Mouse (Mus musculus) kidney, adult 9 months (tissue): ENCODE results near the gene Rgp1.
A peak's percentile ranks its signal among the peaks of the same experiment; 100 is the strongest.

Source experiments
- DNase-seq: peaks from one replicate; pipeline ENCODE4 v3.0.0; 2022

Gene Rgp1

DNA sequence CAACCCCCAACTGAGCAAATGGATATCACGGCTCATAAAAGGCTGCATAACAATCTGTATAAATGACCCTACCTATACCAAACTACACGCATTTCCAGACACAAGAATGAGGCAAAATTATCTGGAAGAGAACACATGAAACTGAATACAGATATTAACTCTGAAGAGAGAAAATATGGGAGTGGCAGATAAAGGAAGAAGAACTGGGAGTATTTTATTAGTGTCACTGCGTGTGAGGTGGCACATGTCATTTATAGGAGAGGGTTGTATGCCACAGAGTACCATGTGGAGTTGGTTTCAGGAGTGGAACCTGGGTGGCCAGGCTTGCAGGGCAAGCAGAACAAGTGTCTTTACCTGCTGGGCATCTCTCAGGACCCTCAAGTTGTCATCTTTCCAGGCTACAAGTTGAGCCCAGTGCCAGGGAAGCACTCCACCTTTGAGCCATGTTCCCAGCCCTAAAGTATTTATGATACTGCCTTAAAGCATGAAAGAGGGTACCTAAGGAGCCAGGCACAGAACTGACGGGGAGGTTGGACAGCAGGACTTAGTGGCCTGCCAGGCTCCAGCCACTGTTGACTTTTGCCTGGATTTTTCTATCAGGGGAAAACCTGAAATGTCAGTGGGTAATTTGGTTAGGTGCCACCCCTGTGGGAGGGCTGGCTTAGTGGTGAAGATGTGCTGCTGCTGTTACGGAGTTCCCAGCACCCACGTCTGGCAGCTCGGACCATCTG lies 20.3 kb downstream of the Rgp1 start:
- DNase-seq = no peak

DNA sequence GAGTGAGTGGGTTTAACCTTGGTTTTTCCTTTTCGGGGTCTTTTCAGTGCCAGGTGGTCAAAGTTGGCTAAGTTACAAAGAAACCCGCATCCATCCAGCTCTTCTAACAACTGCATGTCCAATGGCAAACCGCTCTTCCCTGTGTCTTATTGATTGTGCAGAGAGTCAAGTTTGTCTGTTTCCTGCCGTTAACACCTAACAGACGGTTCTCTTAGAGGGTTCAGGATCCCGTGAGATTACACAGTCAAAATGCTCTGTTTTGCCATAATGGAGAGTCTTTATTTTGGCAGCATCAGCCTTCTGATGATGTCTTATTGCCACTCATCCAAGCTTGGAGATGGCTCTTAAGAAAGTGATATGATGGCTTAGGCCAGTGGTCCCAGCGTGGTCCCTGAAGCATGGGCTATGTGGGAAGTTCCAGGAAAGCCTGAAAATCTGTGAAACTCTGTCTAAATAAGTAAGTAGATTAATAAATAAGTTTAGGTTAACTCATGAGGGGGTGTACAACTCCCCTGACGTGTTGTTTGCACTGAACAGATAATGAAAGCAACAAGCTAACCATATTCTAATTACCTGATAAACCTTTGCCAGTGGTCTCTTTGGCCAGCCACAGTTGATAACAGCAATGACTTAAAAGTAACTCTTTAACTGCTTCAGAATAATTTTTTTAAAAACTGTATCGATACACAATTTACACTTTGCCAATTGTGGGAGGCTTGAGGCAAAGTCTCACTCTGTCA lies 21.9 kb downstream of the Rgp1 start:
- DNase-seq = no peak

DNA sequence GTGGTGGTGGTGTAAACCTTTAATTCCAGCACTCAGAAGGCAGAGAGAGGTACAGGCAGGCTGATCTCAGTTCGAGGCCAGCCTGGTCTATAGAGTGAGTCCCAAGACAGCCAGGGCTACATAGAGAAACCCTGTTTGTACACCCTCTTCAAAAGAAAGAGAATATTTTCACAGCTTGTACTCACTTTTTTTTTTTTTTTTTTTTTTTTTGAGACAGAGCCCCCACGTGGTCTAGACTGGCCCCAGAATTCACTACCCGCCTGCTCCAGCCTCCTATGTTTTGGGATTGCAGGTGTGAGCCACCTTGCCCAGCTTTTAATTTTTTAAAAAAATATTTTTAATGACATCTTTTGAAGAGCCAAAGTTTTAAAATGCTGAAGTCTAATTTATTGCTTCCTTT lies 25.6 kb downstream of the Rgp1 start:
- no peak for DNase-seq

DNA sequence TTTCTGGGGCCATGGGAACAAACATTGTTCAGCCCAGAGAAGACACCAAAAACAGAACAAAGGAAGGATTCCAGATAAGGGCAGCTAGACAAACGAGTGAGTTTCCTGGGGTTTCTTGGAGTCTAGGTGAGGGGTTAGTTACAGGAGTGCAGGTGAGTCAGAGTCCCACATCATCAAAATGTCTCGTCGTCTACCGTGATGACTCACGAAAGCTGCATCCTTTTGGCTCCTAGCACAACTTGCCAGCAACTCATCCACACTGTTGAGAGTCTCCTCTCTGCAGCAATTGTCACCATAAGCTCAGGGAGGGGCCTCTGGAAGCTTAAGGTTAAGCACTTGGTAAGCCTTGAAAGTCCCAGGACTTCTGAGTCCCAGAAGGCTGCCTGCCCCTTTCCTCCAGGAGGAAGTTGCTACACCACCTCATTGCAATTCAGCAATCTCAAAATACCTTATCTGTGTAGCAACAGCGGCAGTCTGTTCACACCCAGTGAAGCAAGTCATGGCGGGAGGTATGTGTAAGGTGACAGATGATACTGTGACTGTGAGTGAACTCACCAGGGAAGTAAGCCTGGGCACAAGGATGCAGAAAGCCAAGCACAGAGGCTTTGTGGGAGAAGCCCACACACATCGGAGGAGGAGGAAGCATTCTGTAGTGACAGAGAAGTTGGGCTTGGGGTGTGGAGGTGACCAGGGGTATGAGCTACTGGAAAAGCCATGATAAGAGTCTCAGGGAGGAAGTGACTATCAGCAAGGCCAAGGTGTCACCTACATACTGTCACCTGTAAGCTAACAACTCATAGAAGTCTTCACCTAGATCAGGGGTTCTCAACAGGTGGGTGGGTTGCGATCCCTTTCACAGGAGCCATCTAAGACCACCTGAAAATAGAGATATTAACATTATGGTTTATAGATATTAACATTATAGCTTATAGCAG lies 26.5 kb downstream of the Rgp1 start:
- DNase-seq = no peak

DNA sequence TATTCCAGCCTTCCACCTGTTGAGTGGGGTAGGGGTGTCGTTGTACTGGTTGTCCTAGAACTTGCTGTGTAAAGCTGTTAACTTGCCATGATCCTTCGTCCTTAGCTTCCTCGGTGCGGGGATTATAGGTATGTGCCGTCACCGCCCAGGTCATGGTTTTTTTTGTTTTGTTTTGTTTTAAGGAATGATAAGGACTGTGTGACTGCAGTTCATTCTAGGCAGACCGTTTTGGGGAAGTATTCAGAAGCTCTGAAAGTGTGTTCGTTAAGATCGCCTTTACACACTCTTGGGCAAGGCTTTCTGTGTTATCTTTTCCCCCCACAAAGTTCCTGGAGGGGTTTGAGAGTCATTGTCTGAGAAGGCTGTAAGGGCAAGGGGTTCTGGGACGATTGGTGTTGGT lies 34.0 kb downstream of the Rgp1 start:
- no peak for DNase-seq

DNA sequence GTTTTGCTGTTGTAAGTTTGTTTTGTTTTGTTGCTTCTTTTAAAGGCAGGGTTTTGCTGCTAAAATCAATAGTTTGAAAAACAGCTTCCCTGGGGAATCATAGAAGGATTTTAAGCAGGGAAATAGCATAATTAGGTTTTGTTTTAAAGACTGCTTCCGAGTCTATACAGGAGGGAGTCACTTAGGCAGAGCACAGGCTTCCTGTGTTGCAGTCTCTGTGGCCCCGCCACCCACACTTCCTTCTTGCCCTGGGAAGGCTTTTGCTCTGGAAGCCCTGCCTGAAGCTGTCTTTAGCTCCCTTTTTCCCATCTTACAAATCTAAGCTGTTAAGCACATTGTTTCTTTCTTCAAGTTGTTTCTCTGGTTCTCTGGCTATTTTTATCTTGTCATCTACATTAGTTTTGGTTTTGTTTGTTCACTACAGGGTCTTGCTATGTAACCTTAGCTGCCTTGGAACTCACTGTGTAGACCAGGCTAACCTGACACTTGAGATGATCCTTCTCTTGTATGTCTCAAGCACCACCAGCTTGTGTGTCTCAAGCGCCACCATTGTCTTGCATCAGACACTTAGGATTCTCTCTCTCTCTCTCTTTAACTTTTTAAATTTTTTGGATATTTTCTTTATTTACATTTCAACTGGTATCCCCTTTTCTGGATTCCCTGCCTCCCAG lies 34.7 kb downstream of the Rgp1 start:
- DNase-seq = no peak

DNA sequence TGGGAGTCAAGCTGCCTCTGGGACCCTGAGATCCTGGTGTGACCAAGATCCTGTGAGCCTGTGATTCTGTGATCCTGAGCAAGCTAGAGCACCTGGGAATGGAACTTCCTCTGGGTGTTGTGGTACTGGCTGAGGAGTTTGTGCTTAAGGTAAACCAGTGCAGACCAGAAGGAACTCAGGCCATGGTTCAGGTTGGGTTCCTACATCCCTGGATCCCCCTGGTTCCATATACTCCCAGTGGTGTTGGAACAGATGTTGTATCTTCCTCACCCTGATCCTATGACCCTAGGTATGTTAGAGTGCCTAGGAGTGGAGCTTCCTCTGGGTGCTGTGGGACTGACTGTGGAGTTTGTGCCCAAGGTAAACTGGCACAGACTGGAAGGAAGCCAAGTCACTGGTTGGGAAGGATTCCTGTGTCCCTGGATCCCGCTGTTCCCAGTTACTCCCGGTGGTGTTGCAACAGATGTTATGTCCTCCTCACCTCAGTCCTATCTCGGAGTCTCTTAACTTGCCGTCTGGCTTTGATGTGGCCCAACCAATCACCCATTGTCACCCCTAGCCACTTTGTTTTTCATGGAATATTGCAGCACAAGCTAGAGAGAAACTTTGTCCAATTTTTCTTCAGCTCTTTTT lies 41.7 kb downstream of the Rgp1 start:
- no peak for DNase-seq

DNA sequence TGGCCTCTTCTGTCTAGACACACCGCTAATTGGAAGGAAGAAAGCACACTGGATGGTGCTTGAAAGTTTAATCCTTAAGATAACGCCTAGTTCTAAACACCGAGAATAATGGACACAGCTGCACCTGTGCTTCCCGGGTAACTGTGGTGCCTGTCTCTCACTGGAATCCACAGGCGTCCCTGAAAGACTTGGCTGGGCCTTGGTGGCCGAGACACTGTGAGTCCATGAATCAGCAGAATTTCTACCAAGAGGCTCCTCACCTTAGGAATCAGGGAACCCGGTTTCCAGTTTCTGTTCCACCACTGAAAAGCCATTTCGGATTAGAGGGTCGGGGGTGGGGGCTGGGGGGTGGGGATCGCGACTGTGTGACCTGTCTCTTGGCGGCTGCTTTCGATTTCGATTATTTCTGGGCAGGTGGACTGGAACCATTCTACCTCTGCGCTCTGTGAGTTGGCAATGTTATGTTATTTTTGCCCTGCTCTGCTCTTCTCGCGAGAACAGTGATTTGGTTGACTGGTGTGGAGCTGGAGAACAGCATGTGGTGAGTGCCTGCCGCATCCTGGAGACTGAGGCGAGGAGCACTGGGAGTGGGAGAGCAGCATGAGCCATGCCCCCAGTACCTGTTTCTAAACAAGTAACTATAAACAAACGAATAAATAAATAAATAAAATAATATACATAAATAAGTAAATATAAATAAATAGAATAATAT lies 50.7 kb downstream of the Rgp1 start:
- no peak for DNase-seq

DNA sequence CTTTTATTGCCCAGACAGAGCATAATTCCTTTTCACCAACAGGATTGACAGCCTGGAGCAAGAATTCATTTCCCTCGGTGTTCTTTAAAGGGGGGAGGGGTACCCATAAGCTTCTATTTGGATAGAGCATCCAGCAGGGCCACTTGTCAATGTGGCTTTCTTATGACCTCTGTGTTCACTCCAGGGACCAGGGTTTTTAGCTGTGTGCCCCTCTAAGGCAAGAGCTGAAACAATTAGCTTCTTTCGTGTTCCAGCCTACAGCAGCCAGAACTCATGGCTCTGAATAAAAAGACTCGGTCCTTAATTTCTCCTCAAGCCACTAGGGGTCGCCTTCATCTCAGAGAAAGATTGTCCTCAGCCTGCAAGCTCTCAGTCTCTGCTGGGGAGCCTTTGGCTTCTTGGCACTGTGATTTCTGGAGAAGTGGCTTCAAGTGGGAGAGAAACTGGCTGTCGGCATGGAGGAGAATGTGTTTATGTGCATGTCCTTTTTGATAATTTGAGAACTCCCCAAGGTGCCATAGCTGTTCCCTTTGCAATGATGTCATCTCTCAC lies 51.6 kb downstream of the Rgp1 start:
- peak; percentile 94 for DNase-seq

DNA sequence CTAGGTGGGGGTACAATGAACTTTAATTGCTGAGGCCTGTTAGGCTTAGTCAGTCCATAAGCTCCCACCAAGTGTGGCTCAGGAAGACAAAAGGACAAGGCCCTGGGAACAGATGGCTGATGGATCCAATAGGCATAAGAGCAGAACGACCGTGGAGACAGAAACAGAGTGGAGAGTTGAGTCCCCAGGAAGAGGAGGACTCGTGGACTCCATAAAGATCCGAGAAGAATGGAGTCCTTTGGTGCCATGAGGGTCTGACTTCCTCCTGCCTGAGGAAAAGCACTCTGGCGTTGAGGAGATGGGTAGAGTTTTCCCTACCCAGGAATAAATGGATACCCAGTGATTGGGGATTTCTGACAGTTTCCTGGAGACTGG lies 52.1 kb downstream of the Rgp1 start:
- DNase-seq = no peak

DNA sequence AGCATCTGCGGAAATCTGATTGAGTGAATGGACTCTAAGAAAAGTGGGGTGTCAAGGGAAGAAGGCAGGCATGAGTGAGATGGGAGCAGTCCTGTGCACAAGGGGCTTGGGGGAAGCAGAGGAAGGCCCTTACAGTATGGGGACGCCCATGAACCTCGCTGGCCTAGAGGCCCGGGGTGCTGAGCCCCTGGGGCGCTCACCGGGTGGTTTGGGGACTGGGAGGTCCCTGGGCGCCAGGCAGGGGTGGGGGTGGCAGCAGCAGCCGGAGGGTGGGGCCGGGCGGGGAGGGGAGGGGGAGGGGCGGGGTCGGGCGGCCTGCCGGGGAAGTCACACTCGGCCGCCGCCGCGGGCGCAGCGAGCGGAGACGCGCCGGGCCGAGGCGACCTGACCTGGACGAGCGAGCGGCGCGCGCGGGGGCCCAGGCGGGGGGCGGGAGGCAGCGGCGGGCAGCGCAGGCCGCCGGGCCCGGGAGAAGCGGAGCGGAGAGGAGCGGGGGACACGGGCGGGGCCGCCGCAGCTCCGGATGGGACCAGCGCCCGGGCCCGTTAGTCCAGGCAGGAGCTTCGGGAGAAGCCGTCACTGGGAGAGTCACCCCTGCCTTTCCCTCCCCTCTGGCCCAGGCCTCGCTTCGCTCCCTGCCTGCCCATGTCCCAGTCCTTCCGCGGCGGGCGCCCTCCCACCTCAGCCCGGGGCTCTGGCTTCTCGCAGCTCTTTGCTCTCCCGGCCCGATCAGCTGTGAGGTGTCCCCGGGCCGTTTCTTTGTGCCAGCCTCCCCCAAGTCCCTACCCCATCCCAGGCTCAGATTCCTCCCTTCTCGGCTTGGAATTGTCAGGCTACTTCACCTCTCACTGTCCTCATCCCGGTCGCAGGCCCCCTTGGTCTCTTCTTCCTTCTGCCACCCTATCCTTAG lies 52.8 kb downstream of the Rgp1 start, which contains the start of gene Npr2:
Gene Npr2 (plus strand): TSS at position 890 of the 910 bp plus-strand sequence.
- no peak for DNase-seq

DNA sequence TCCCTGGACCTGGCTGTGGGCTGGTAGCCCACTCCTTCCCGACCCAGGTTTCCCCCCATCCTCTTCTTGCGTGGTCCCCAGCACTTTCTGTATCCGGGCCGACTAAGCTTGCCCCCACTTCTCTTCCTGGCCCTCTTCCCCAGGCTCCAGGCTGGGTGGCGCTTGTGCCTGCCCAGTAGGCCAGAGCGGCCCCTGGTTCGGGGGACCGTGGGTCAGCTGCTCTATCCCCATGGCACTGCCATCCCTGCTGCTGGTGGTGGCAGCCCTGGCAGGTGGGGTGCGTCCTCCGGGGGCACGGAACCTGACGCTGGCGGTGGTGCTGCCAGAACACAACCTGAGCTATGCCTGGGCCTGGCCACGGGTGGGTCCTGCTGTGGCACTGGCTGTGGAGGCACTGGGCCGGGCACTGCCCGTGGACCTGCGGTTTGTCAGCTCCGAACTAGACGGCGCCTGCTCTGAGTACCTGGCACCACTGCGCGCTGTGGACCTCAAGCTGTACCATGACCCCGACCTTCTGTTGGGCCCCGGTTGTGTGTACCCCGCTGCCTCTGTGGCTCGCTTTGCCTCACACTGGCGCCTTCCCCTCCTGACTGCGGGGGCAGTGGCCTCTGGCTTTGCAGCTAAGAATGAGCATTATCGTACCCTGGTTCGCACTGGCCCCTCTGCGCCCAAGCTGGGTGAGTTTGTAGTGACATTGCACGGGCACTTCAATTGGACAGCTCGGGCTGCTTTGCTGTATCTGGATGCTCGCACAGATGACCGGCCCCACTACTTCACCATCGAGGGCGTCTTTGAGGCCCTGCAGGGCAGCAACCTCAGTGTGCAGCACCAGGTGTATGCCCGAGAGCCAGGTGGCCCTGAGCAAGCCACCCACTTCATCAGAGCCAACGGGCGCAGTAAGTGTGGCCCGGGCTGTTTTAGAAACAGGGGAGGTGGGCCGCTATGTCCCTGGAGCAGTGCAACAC lies 53.7 kb downstream of the Rgp1 start:
- DNase-seq = peak; percentile 33

DNA sequence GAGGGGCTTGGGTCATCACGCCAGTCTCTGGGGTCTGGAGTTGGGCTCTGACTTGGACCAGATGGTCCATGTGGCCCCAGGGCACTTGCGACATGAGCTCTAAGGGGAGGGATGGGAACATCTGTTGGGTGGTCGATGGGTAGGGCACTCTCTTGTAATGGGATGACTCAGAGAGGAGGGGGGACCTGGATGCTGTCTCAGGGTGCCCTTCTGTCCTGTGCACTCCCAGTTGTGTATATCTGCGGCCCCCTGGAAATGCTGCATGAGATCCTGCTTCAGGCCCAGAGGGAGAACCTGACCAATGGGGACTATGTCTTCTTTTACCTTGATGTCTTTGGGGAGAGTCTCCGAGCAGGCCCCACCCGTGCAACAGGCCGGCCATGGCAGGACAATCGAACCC lies 54.8 kb downstream of the Rgp1 start:
- DNase-seq = no peak

DNA sequence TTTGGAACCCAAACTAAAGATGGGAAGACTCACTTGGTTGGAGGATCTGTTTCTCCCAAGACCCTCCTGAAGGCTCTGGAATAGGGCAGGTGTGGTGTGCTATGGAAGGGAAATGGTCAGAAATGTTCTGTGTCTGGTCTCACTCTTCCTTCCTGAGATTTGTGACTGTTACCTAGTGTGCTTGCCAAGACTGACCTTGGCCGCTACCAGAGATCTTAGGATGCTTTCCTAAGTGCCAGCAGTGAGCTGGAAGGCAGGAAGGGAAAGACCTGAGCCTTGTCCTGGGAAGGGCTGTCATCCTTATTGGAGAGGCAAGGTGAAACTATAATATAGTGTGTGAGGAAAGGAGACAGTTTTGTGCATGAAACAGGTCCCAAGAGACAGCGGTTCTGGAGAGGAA lies 55.2 kb downstream of the Rgp1 start:
- DNase-seq = no peak

DNA sequence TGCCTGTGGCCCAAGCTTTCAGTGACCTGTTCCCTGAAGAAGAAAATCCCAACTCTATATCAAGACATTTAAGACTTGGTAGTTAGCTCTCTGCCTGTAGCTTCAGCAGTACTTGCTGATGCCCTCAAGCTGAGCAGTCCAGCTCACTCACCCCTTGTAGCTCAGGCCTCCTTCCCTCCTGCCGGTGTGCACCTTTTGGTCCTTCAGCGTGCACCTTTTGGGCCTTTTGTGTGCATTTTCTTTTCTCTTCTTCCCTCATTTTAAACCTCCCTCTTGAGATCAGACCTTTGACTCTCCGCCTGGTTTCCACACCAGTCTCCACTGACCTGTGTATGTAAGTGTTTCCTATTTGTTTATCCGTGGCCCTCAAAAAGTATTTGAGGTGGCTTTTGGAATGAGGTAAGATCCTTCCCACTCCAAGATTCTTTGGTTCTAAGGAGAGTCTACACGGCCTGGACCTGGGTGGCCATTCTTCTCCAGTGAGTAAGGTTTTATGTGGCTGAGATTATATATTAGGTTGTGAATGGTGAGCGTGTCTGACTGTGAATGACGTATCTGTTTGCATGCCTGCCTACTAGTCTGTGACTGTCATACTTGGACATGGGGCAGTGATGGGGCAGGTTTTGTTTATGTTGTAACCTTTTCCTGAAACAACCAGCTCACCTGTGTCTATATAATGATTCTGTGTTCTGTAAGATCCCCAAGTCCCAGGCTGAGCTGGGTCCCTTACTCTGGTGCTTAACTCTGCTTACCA lies 56.3 kb downstream of the Rgp1 start:
- DNase-seq = no peak

DNA sequence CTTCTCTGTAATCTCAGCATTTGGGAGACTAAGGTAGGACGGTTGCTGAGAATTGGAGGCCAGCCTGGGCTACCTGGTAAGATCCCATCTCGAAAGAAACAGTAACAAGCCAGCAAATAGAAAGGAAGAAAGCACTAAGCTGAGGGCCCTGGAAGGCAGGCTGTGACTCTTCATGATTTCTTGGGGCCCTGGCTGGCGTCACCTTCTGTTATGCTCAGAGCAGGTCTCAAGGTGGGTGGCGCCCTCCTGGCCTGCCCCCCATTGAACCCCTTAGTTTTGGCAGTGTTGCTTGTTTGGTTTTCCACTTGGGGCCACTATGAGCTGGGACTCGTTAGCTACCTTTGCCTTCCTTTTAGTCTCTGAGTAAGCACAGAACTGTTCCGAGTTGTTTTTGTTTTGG lies 58.2 kb downstream of the Rgp1 start:
- no peak for DNase-seq
